Mouse (Mus musculus) adrenal gland (tissue): ENCODE results near the gene Ttc1.

Experiments used
- intact Hi-C: fragments of 180-260 bp; cut with DNase I; formaldehyde crosslinking; loops from one replicate; pipeline ENCODE4 v1.15.1; 2025
- long read RNA-seq, 2 experiments: library from polyadenylated mRNA; unstranded; transcript quantifications; one replicate each; pipeline ENCODE4 v2.0.0; 2020; ENCODE audit warnings: borderline replicate concordance in 1 of 2; ENCODE audit not compliant: insufficient replicate concordance in 1 of 2

Gene Ttc1
- long read RNA-seq, experiment 1, transcript Ttc1-203 (2 exons, 501 nt), result minor isoform, 23 of 87 reads
- long read RNA-seq, experiment 1, transcript Ttc1-201 (8 exons, 1,438 nt), result major isoform, 60 of 87 reads
- long read RNA-seq, experiment 1, partial matches to known transcripts, result 2 of 87 reads
- long read RNA-seq, experiment 1, other reads (novel, unspliced or antisense), result 2 of 87 reads
- long read RNA-seq, experiment 2, transcript Ttc1-201 (8 exons, 1,438 nt), result major isoform, 46 of 90 reads
- long read RNA-seq, experiment 2, transcript Ttc1-203 (2 exons, 501 nt), result minor isoform, 38 of 90 reads
- long read RNA-seq, experiment 2, partial matches to known transcripts, result 1 of 90 reads
- long read RNA-seq, experiment 2, other reads (novel, unspliced or antisense), result 5 of 90 reads

- intact Hi-C loops, result no loop called here
Observed at GRCm38 (mm10) chr11:43747233-43748226, at the start of gene Ttc1. Ttc1 (minus strand) TSS chr11:43748008.

GRCm38 (mm10) chr11:43795992-43796391 is 48.2 kb upstream of the Ttc1 start:
- intact Hi-C loops, result no loop called here

- intact Hi-C loops, result no loop called here
Observed at GRCm38 (mm10) chr11:43790446-43790845, 42.6 kb upstream of the Ttc1 start.

GRCm38 (mm10) chr11:43783772-43784171 is 36.0 kb upstream of the Ttc1 start:
- intact Hi-C loops, result loop anchor here (1.0 to 5.0 kb wide), 3 partner anchors 49 to 548 kb away; no protein-coding TSS in a partner anchor

- intact Hi-C loops, result loop anchor here (1.0 to 5.0 kb wide), 3 partner anchors 49 to 548 kb away; no protein-coding TSS in a partner anchor
Observed at GRCm38 (mm10) chr11:43783106-43783505, 35.3 kb upstream of the Ttc1 start.

- intact Hi-C loops, result no loop called here
Observed at GRCm38 (mm10) chr11:43779551-43779950, 31.7 kb upstream of the Ttc1 start.

GRCm38 (mm10) chr11:43776324-43776694 is 28.5 kb upstream of the Ttc1 start:
- intact Hi-C loops, result no loop called here

GRCm38 (mm10) chr11:43775469-43776323 is 27.9 kb upstream of the Ttc1 start:
- intact Hi-C loops, result no loop called here

- intact Hi-C loops, result no loop called here
Observed at GRCm38 (mm10) chr11:43773725-43774124, 25.9 kb upstream of the Ttc1 start.

GRCm38 (mm10) chr11:43770110-43770509 is 22.3 kb upstream of the Ttc1 start:
- intact Hi-C loops, result no loop called here

GRCm38 (mm10) chr11:43767749-43768148 is 19.9 kb upstream of the Ttc1 start:
- intact Hi-C loops, result loop anchor here (10.0 kb wide), 1 partner anchor 687 kb away; no protein-coding TSS in a partner anchor

GRCm38 (mm10) chr11:43766922-43767648 is 19.3 kb upstream of the Ttc1 start:
- intact Hi-C loops, result loop anchor here (10.0 kb wide), 1 partner anchor 688 kb away; no protein-coding TSS in a partner anchor

- intact Hi-C loops, result no loop called here
Observed at GRCm38 (mm10) chr11:43758436-43758835, 10.6 kb upstream of the Ttc1 start.

GRCm38 (mm10) chr11:43755411-43755810 is 7.6 kb upstream of the Ttc1 start:
- intact Hi-C loops, result no loop called here

GRCm38 (mm10) chr11:43754568-43754967 is 6.8 kb upstream of the Ttc1 start:
- intact Hi-C loops, result no loop called here

- intact Hi-C loops, result no loop called here
Observed at GRCm38 (mm10) chr11:43751542-43751941, 3.7 kb upstream of the Ttc1 start.

GRCm38 (mm10) chr11:43728737-43729301 is 19.0 kb downstream of the Ttc1 start:
- intact Hi-C loops, result no loop called here

- intact Hi-C loops, result no loop called here
Observed at GRCm38 (mm10) chr11:43727796-43728195, 20.0 kb downstream of the Ttc1 start.

- intact Hi-C loops, result no loop called here
Observed at GRCm38 (mm10) chr11:43723411-43723810, 24.4 kb downstream of the Ttc1 start.

GRCm38 (mm10) chr11:43712178-43712577 is 35.6 kb downstream of the Ttc1 start:
- intact Hi-C loops, result no loop called here
